Mouse (Mus musculus): ENCODE data around the gene Gmpr2. TPM values are rescaled to one million over a fixed set of nuclear protein-coding genes. Genes with fewer than 3 reads are reported as not detected.

Gmpr2 gene
- polyA plus RNA-seq, 1 experiment: 18.7 TPM

- TF ChIP-seq POLR2A (IDR thresholded peaks at IDR 0.05; ENCODE audit: borderline replicate concordance, extremely low read depth, low read depth, low read length): no peak
- no peak for TF ChIP-seq CTCF (IDR thresholded peaks at IDR 0.05; ENCODE audit: insufficient read depth, low read length)
- 85% methylated on average over 4 of the region's 4 CpGs for WGBS
- peaks cover 2% of the 10 kb centered on the region; the same call in 1 of the 2 replicates for H3K4me1 ChIP-seq (ENCODE audit: control insufficient read depth, insufficient read depth, low read length)
- no peak overlapping the region for H3K4me3 ChIP-seq (replicated peaks; ENCODE audit: extremely low read depth, low read depth, low read length)
- no peak for DNase-seq
Observed at GRCm38 (mm10) chr14:55709509-55709908, 37.8 kb downstream of the Gmpr2 start.

GRCm38 (mm10) chr14:55711786-55712185, 40.0 kb downstream of the Gmpr2 start:
- WGBS: 75% methylated on average over 7 of the region's 7 CpGs
- Histone ChIP-seq H3K4me3 (replicated peaks; ENCODE audit: extremely low read depth, low read depth, low read length) (no peak overlapping the region), H3K4me1 (ENCODE audit: control insufficient read depth, insufficient read depth, low read length) (peaks cover 2% of the 10 kb centered on the region; the same call in 1 of the 2 replicates)
- no peak for DNase-seq
- no peak for TF ChIP-seq CTCF (IDR thresholded peaks at IDR 0.05; ENCODE audit: insufficient read depth, low read length)
- TF ChIP-seq POLR2A (IDR thresholded peaks at IDR 0.05; ENCODE audit: borderline replicate concordance, extremely low read depth, low read depth, low read length): no peak

GRCm38 (mm10) chr14:55713007-55713728, 41.4 kb downstream of the Gmpr2 start:
- H3K4me1 ChIP-seq (ENCODE audit: control insufficient read depth, insufficient read depth, low read length): peaks cover 2% of the 10 kb centered on the region; the same call in 1 of the 2 replicates
- H3K4me3 ChIP-seq (replicated peaks; ENCODE audit: extremely low read depth, low read depth, low read length): peak overlapping the region; percentile 10
- 14% methylated on average over 25 of the region's 25 CpGs for WGBS
- TF ChIP-seq CTCF (IDR thresholded peaks at IDR 0.05; ENCODE audit: insufficient read depth, low read length) (no peak), POLR2A (IDR thresholded peaks at IDR 0.05; ENCODE audit: borderline replicate concordance, extremely low read depth, low read depth, low read length) (no peak)
- DNase-seq: peak; percentile 57

- Histone ChIP-seq H3K4me3 (replicated peaks; ENCODE audit: extremely low read depth, low read depth, low read length) (peak within 1 kb of the TSS; percentile 10), H3K4me1 (ENCODE audit: control insufficient read depth, insufficient read depth, low read length) (peaks cover 2% of the 10 kb centered on the region; the same call in 1 of the 2 replicates)
- 19% methylated on average over 4 of the region's 4 CpGs for WGBS
- no peak for DNase-seq
- TF ChIP-seq CTCF (IDR thresholded peaks at IDR 0.05; ENCODE audit: insufficient read depth, low read length): no peak
- TF ChIP-seq POLR2A (IDR thresholded peaks at IDR 0.05; ENCODE audit: borderline replicate concordance, extremely low read depth, low read depth, low read length): no peak
Observed at GRCm38 (mm10) chr14:55713729-55714122, 42.0 kb downstream of the Gmpr2 start, which contains the start of gene Tgm1. Tgm1 (minus strand) TSS chr14:55713926.

DNA sequence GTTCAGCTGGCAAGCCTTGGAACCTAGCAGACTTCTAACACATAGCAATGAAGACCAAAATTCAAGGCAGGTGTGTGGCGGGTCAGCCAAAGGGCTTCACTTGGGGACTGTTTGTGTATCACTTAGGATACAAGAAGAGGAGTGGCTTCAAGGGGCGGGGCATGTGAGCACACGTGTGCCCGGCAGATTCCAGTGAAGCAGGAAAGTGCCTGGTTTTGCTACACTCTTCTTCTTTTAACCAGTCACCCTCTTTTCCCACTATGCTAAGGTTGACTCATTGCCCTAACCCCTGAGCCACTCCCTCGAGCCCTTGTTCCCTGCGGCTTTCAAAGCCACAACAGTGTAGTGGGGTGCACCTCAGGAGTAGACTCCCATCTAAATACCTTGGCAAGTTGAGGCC, 43.2 kb downstream of the Gmpr2 start:
- Histone ChIP-seq H3K4me3 (replicated peaks; ENCODE audit: extremely low read depth, low read depth, low read length) (no peak overlapping the region), H3K4me1 (ENCODE audit: control insufficient read depth, insufficient read depth, low read length) (peaks cover 2% of the 10 kb centered on the region; the same call in 1 of the 2 replicates)
- WGBS: 35% methylated on average over 6 of the region's 6 CpGs
- peak; percentile 48 for DNase-seq
- TF ChIP-seq POLR2A (IDR thresholded peaks at IDR 0.05; ENCODE audit: borderline replicate concordance, extremely low read depth, low read depth, low read length): no peak
- no peak for TF ChIP-seq CTCF (IDR thresholded peaks at IDR 0.05; ENCODE audit: insufficient read depth, low read length)

GRCm38 (mm10) chr14:55716271-55716670, 44.5 kb downstream of the Gmpr2 start:
- DNase-seq: no peak
- Histone ChIP-seq H3K4me3 (replicated peaks; ENCODE audit: extremely low read depth, low read depth, low read length) (no peak overlapping the region), H3K4me1 (ENCODE audit: control insufficient read depth, insufficient read depth, low read length) (peaks cover 2% of the 10 kb centered on the region)
- 83% methylated on average over 6 of the region's 6 CpGs for WGBS
- TF ChIP-seq CTCF (IDR thresholded peaks at IDR 0.05; ENCODE audit: insufficient read depth, low read length) (no peak), POLR2A (IDR thresholded peaks at IDR 0.05; ENCODE audit: borderline replicate concordance, extremely low read depth, low read depth, low read length) (no peak)

DNA sequence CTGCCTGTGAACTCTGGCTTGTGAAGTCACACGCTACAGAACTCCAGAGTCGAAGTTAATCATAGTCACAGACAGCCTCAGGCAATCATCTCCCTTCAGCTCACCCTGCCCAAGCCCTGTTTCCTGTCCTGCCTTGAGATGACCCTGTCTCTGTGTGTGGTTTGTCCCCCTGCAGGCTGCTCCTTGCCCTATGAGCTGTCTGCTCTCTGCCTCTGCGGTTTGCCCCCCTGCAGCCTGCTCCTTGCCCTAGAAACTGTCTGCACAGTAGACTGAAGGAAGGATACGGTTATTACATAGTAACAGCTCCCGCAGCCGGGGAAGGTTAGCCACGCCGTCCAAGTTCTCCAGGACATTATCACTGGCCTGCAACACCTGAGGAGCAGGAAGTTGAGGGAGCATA, 45.1 kb downstream of the Gmpr2 start:
- no peak for TF ChIP-seq CTCF (IDR thresholded peaks at IDR 0.05; ENCODE audit: insufficient read depth, low read length)
- TF ChIP-seq POLR2A (IDR thresholded peaks at IDR 0.05; ENCODE audit: borderline replicate concordance, extremely low read depth, low read depth, low read length): no peak
- no peak for DNase-seq
- Histone ChIP-seq H3K4me1 (ENCODE audit: control insufficient read depth, insufficient read depth, low read length) (peaks cover 2% of the 10 kb centered on the region), H3K4me3 (replicated peaks; ENCODE audit: extremely low read depth, low read depth, low read length) (no peak overlapping the region)
- 73% methylated on average over 8 of the region's 8 CpGs for WGBS

- TF ChIP-seq CTCF (IDR thresholded peaks at IDR 0.05; ENCODE audit: insufficient read depth, low read length): no peak
- TF ChIP-seq POLR2A (IDR thresholded peaks at IDR 0.05; ENCODE audit: borderline replicate concordance, extremely low read depth, low read depth, low read length): no peak
- peaks cover 1% of the 10 kb centered on the region for H3K4me1 ChIP-seq (ENCODE audit: control insufficient read depth, insufficient read depth, low read length)
- 83% methylated on average over 6 of the region's 6 CpGs for WGBS
Observed at GRCm38 (mm10) chr14:55719737-55720136, 48.0 kb downstream of the Gmpr2 start.

DNA sequence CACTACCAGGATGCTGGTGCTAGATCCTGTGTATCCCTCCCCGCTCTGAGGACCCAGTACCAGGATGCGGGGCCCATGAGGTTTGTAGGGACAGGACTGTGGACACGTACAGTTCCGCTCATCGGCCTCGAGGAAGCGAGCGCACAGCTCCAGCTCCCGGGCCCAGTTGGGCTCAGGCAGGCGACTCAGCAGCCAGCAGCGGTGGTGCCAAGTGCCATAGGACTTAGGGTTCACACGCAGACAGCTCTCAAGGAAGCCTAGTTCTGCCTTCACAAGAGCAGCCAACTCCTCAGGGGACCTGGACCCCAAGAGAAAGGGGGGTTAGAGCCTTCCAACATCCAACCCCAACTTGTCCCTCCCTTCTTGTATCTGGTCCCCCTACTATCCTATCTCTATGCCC, 48.9 kb downstream of the Gmpr2 start:
- no peak for DNase-seq
- H3K4me1 ChIP-seq (ENCODE audit: control insufficient read depth, insufficient read depth, low read length): peaks cover 4% of the 10 kb centered on the region
- TF ChIP-seq CTCF (IDR thresholded peaks at IDR 0.05; ENCODE audit: insufficient read depth, low read length) (no peak), POLR2A (IDR thresholded peaks at IDR 0.05; ENCODE audit: borderline replicate concordance, extremely low read depth, low read depth, low read length) (no peak)
- 93% methylated on average over 12 of the region's 12 CpGs for WGBS
- no peak overlapping the region for H3K4me3 ChIP-seq (replicated peaks; ENCODE audit: extremely low read depth, low read depth, low read length)

More at GRCm38 (mm10) chr14:55719737-55720136, 48.0 kb downstream of the Gmpr2 start:
- no peak overlapping the region for H3K4me3 ChIP-seq (replicated peaks; ENCODE audit: extremely low read depth, low read depth, low read length)
- DNase-seq: no peak

DNA sequence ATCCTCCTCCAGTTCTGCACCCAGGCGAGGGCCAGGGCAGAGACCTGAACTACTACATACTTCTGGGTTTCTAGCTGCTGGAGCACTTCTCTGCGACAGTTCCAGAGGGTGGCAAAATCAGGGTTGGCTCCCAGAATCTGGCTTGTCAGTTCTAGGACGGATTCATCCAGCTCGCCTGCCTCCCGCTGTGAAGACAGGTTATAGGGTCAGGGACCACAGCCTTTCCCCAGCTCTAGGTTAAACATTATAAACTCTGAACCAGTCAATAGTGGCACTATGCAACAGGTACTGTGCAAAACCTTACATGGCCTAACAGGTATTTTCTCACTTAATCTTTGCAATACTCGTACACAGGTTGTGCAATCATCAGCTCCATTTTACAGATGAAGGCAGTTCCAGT, 49.3 kb downstream of the Gmpr2 start:
- H3K4me3 ChIP-seq (replicated peaks; ENCODE audit: extremely low read depth, low read depth, low read length): no peak overlapping the region
- H3K4me1 ChIP-seq (ENCODE audit: control insufficient read depth, insufficient read depth, low read length): peaks cover 4% of the 10 kb centered on the region
- TF ChIP-seq POLR2A (IDR thresholded peaks at IDR 0.05; ENCODE audit: borderline replicate concordance, extremely low read depth, low read depth, low read length): no peak
- no peak for TF ChIP-seq CTCF (IDR thresholded peaks at IDR 0.05; ENCODE audit: insufficient read depth, low read length)
- WGBS: 82% methylated on average over 6 of the region's 6 CpGs
- DNase-seq: no peak

Data from lung, adult 2 months (tissue).